Mouse (Mus musculus): ENCODE measurements around the gene Nfib.

GRCm38 (mm10) chr4:82538069-82538811 is 167.3 kb downstream of the Nfib start:
- TF ChIP-seq POLR2A (IDR thresholded peaks at IDR 0.05; ENCODE audit: insufficient read depth, low read depth, low read length) (no peak), CTCF (IDR thresholded peaks at IDR 0.05) (no peak)

Data from heart, adult 2 months (tissue).